31 mouse cellular contexts compared by ENCODE assay signal in the genomic region with DNA sequence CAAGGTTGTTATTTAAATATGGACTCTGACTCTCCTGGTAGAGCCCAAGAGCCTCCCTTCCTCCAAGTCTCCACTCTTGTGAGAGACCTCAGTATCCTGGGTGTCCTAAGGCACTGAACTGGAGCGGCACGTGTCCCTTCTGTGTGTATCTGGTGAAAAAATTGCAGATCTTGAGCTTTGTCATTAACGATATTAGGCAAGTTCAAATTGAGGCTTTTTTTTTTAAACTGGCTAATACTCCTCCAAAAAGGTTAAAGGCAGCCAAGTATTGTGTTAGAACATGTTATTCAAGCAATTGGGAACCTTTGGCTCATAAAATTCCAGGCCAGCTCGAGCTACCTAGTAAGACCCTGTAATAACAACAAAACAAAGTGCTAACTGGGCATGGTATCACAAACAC. TPM values are rescaled to one million over a fixed set of nuclear protein-coding genes. Genes with fewer than 3 reads are reported as not detected.
DNase-seq lines count a peak whose midpoint lies in the region; ATAC-seq and TF ChIP-seq lines count a peak whose summit lies in the region.
"Had no signal": no experiment of that assay in that cellular context is flagged by ENCODE, and none has a peak within 500 bp of the region (broad histone marks: within the 10 kb centered on the region; RNA-seq: fewer than 3 reads in every experiment).

No protein-coding gene starts in this region.

- peak; percentile 79 for DNase-seq in kidney, adult 2 months
- peak; percentile 53 to 77 for DNase-seq in kidney, postnatal 36 days
- DNase-seq in adipocyte (ENCODE audit: low spot score) = peak; percentile 58
- DNase-seq in frontal cortex, postnatal 14 days (ENCODE audit: low spot score in 2 of 2) = no peak
- DNase-seq: adrenal gland, adult 8-10 months; adrenal gland, postnatal 25 days; cerebellum, adult 11-12 months; cerebellum, adult 8-10 months; cerebellum, postnatal 10 days; cerebellum, postnatal 36 days; embryo, embryonic 11 days; gastrocnemius, postnatal 10 days; gastrocnemius, postnatal 36 days; heart, adult 2 months; heart, postnatal 14 days; heart, postnatal 4 days had no signal

- H3K27ac ChIP-seq in kidney, adult 2 months (ENCODE audit: insufficient read depth, low read depth, low read length) = peak overlapping the region; percentile 86
- no peak overlapping the region for H3K27ac ChIP-seq in kidney, embryonic 14.5 days (ENCODE audit: low read depth, low read length)
- no peak overlapping the region for H3K27ac ChIP-seq in kidney, embryonic 16.5 days (ENCODE audit: low read length)
- H3K27ac ChIP-seq: embryonic facial prominence, embryonic 10.5 days; embryonic facial prominence, embryonic 13.5 days; forebrain, embryonic 12.5 days; forebrain, embryonic 15.5 days; heart, adult 2 months; heart, embryonic 10.5 days; heart, embryonic 13.5 days; hindbrain, embryonic 14.5 days had no signal

- no peak overlapping the region for H3K9ac ChIP-seq in kidney, embryonic 14.5 days (ENCODE audit: low read depth, low read length)
- H3K9ac ChIP-seq in kidney, embryonic 16.5 days (replicated peaks; ENCODE audit: low read length) = no peak overlapping the region
- H3K9ac ChIP-seq: embryonic facial prominence, embryonic 13.5 days; forebrain, embryonic 12.5 days; forebrain, embryonic 15.5 days; heart, embryonic 13.5 days; hindbrain, embryonic 14.5 days had no signal

- no peaks in the 10 kb centered on the region; the same call in 1 of the 2 replicates for H3K4me1 ChIP-seq in kidney, adult 2 months (ENCODE audit: control insufficient read depth, insufficient read depth, low read length)
- no peaks in the 10 kb centered on the region for H3K4me1 ChIP-seq in kidney, embryonic 14.5 days (ENCODE audit: control insufficient read depth, insufficient read depth, low read length)
- no peaks in the 10 kb centered on the region for H3K4me1 ChIP-seq in kidney, embryonic 16.5 days (ENCODE audit: insufficient read depth, low read length)
- H3K4me1 ChIP-seq: embryonic facial prominence, embryonic 10.5 days; embryonic facial prominence, embryonic 13.5 days; forebrain, embryonic 12.5 days; forebrain, embryonic 15.5 days; heart, embryonic 10.5 days had no signal

- no peaks in the 10 kb centered on the region for H3K9me3 ChIP-seq in kidney, embryonic 14.5 days (ENCODE audit: control insufficient read depth, low read length)
- H3K9me3 ChIP-seq in kidney, embryonic 16.5 days (ENCODE audit: low read length) = no peaks in the 10 kb centered on the region
- H3K9me3 ChIP-seq: embryonic facial prominence, embryonic 10.5 days; embryonic facial prominence, embryonic 13.5 days; forebrain, embryonic 12.5 days; forebrain, embryonic 15.5 days; heart, embryonic 10.5 days; heart, embryonic 13.5 days had no signal

- 53% methylated on average over 4 of the region's 4 CpGs for WGBS in kidney, adult 2 months
- 76% methylated on average over 4 of the region's 4 CpGs for WGBS in kidney, embryonic 14.5 days
- 78% methylated on average over 4 of the region's 4 CpGs for WGBS in kidney, embryonic 16.5 days

- H3K27me3 ChIP-seq in kidney, adult 2 months (replicated peaks; ENCODE audit: control insufficient read depth, insufficient read depth, low read length) = no peaks in the 10 kb centered on the region
- no peaks in the 10 kb centered on the region for H3K27me3 ChIP-seq in kidney, embryonic 14.5 days (ENCODE audit: control insufficient read depth, insufficient read depth, low read length)
- H3K27me3 ChIP-seq in kidney, embryonic 16.5 days (ENCODE audit: insufficient read depth, low read length) = no peaks in the 10 kb centered on the region; the same call in 1 of the 2 replicates
- H3K27me3 ChIP-seq: forebrain, embryonic 12.5 days; forebrain, embryonic 15.5 days had no signal

- H3K36me3 ChIP-seq in kidney, adult 2 months (ENCODE audit: control insufficient read depth, insufficient read depth, low read length) = no peaks in the 10 kb centered on the region
- H3K36me3 ChIP-seq in kidney, embryonic 14.5 days (ENCODE audit: control insufficient read depth, insufficient read depth, low read length) = no peaks in the 10 kb centered on the region
- H3K36me3 ChIP-seq in kidney, embryonic 16.5 days (ENCODE audit: insufficient read depth, low read length) = no peaks in the 10 kb centered on the region
- H3K36me3 ChIP-seq: embryonic facial prominence, embryonic 10.5 days; embryonic facial prominence, embryonic 13.5 days; forebrain, embryonic 12.5 days; forebrain, embryonic 15.5 days; heart, embryonic 10.5 days; heart, embryonic 13.5 days had no signal

- TF ChIP-seq CTCF in kidney, adult 2 months (conservative IDR thresholded peaks at IDR 0.05; ENCODE audit: insufficient read depth, insufficient read length, low read depth, low read length) = no peak

- H3K4me3 ChIP-seq in kidney, adult 2 months (ENCODE audit: insufficient read depth, low read depth, low read length) = no peak overlapping the region
- no peak overlapping the region for H3K4me3 ChIP-seq in kidney, embryonic 14.5 days (ENCODE audit: low read length)
- H3K4me3 ChIP-seq in kidney, embryonic 16.5 days (ENCODE audit: low read length) = no peak overlapping the region
- H3K4me3 ChIP-seq: embryonic facial prominence, embryonic 10.5 days; embryonic facial prominence, embryonic 13.5 days; erythroblast, embryonic 14.5 days; forebrain, embryonic 12.5 days; forebrain, embryonic 15.5 days; heart, adult 2 months; heart, embryonic 10.5 days; heart, embryonic 13.5 days had no signal

- no peak for TF ChIP-seq POLR2A in kidney, adult 2 months (IDR thresholded peaks at IDR 0.05; ENCODE audit: low read depth, low read length)

- no peak for ATAC-seq in kidney, embryonic 14.5 days (ENCODE audit: low FRiP score, low TSS enrichment)
- ATAC-seq in kidney, embryonic 16.5 days (ENCODE audit: low FRiP score, low TSS enrichment) = no peak
- ATAC-seq: CD4-positive, CD25-positive, alpha-beta regulatory T cell, adult 4 months; forebrain, embryonic 15.5 days had no signal

- no peak overlapping the region for H3K4me2 ChIP-seq in kidney, embryonic 14.5 days (replicated peaks; ENCODE audit: low read depth, low read length)
- no peak overlapping the region for H3K4me2 ChIP-seq in kidney, embryonic 16.5 days (replicated peaks; ENCODE audit: low read depth, low read length)
- H3K4me2 ChIP-seq: embryonic facial prominence, embryonic 13.5 days; forebrain, embryonic 12.5 days; forebrain, embryonic 15.5 days; heart, embryonic 13.5 days; hindbrain, embryonic 14.5 days had no signal

RNA-seq across cellular contexts. Expression of gene Slc12a7, which starts 12.7 kb away (rescaled TPM):
- polyA plus RNA-seq in kidney, adult 2 months (2012; rRNA removed) = 104 and 109 TPM in 2 replicates
- polyA plus RNA-seq in kidney, embryonic 14.5 days (2014; fragmentation: Nextera tagmentation; extraction: Ambion mirVana) = 12.9 and 28.7 TPM in 2 replicates
- polyA plus RNA-seq in kidney, embryonic 16.5 days (2015; fragmentation: Nextera tagmentation; extraction: Ambion mirVana) = 27.0 and 28.1 TPM in 2 replicates

RNA-seq across cellular contexts. Expression of gene Slc6a19, which starts 15.6 kb away (rescaled TPM):
- 884 and 1,011 TPM in 2 replicates for polyA plus RNA-seq in kidney, adult 2 months (2012; rRNA removed)
- 0.53 and 0.92 TPM in 2 replicates for polyA plus RNA-seq in kidney, embryonic 14.5 days (2014; fragmentation: Nextera tagmentation; extraction: Ambion mirVana)
- polyA plus RNA-seq in kidney, embryonic 16.5 days (2015; fragmentation: Nextera tagmentation; extraction: Ambion mirVana) = 2.1 and 2.3 TPM in 2 replicates
- polyA plus RNA-seq: C2C12; CD4-positive, CD25-positive, alpha-beta regulatory T cell, adult 4 months; embryonic facial prominence, embryonic 13.5 days; erythroblast, embryonic 14.5 days; heart, embryonic 13.5 days; hindbrain, embryonic 11.5 days had no signal

RNA-seq across cellular contexts. Expression of gene Slc6a18, which starts 42.4 kb away (rescaled TPM):
- 438 and 863 TPM in 2 replicates for polyA plus RNA-seq in kidney, adult 2 months (2012; rRNA removed)
- 2.5 and 5.2 TPM in 2 replicates for polyA plus RNA-seq in kidney, embryonic 14.5 days (2014; fragmentation: Nextera tagmentation; extraction: Ambion mirVana)
- polyA plus RNA-seq in kidney, embryonic 16.5 days (2015; fragmentation: Nextera tagmentation; extraction: Ambion mirVana) = 34.6 and 38.4 TPM in 2 replicates
- polyA plus RNA-seq: brain, embryonic 14.5 days; C2C12; CD4-positive, CD25-positive, alpha-beta regulatory T cell, adult 4 months; embryonic facial prominence, embryonic 10.5 days; embryonic facial prominence, embryonic 13.5 days; erythroblast, embryonic 14.5 days; forebrain, embryonic 12.5 days; forebrain, embryonic 15.5 days; heart, adult 2 months; heart, embryonic 10.5 days; heart, embryonic 13.5 days; heart, embryonic 16.5 days; hindbrain, embryonic 11.5 days; hindbrain, embryonic 14.5 days had no signal

Comparison
In these comparisons a context has a peak if more than half of its experiments do, and no peak if none do; other contexts are left out.
1. RNA of gene Slc6a19, which starts 15.6 kb away (polyA plus RNA-seq): 884 to 1,011 TPM in kidney, adult 2 months; 2.1 to 2.3 TPM in kidney, embryonic 16.5 days and 0.53 to 0.92 TPM in kidney, embryonic 14.5 days; every median in the first group is over 100 times any median in the second.
2. RNA of gene Slc6a18, which starts 42.4 kb away (polyA plus RNA-seq): 438 to 863 TPM in kidney, adult 2 months; 34.6 to 38.4 TPM in kidney, embryonic 16.5 days and 2.5 to 5.2 TPM in kidney, embryonic 14.5 days; every median in the first group is over 10 times any median in the second.
3. DNase-seq: peak in kidney, adult 2 months (single experiment), kidney, postnatal 36 days (2 of 2) and adipocyte (single experiment); none in frontal cortex, postnatal 14 days (0 of 2).